Mouse (Mus musculus) midbrain, embryonic 14.5 days (tissue): Measurements from ENCODE around the gene Cxcl10. TPM values are rescaled to one million over a fixed set of nuclear protein-coding genes. Genes with fewer than 3 reads are reported as not detected.
"Not testable (repeated sequence)": the region's sequence is repeated elsewhere in the genome, so short reads cannot be mapped to it uniquely, and the experiment has no call there.

Experiments
- ATAC-seq: fragments of 200-750 bp; cut with Nextera tagmentation; 2 replicates; pipeline ENCODE4 v1.8.0; 2017; ENCODE audit warnings: moderate number of reproducible peaks, moderate library complexity; ENCODE audit not compliant: low FRiP score, low TSS enrichment
- DNase-seq: peaks from one replicate; pipeline ENCODE4 v3.0.0-alpha.2; 2015
- H3K27ac ChIP-seq: fragments of 300-500 bp; sonication (generic); replicated peaks from 2 replicates; pipeline ENCODE4 v1.5.1; 2014; ENCODE audit warnings: mild to moderate bottlenecking, low read depth, low read length, moderate library complexity
- H3K27me3 ChIP-seq: fragments of 300-500 bp; sonication (generic); 2 replicates; pipeline ENCODE4 v1.6.1; 2014; ENCODE audit warnings: low read length, control low read depth, mixed read lengths; ENCODE audit not compliant: control insufficient read depth, insufficient read depth
- H3K36me3 ChIP-seq: fragments of 300-500 bp; sonication (generic); 2 replicates; pipeline ENCODE4 v1.6.1; 2014; ENCODE audit warnings: low read length, control low read depth; ENCODE audit not compliant: control insufficient read depth, insufficient read depth
- H3K4me1 ChIP-seq: fragments of 300-500 bp; sonication (generic); 2 replicates; pipeline ENCODE4 v1.6.1; 2014; ENCODE audit warnings: mild to moderate bottlenecking, antibody characterized with exemption, low read length, control low read depth; ENCODE audit not compliant: control insufficient read depth, insufficient read depth
- H3K4me2 ChIP-seq: fragments of 300-500 bp; sonication (generic); 2 replicates; pipeline ENCODE4 v1.6.1; 2014; ENCODE audit warnings: mild to moderate bottlenecking, low read length, moderate library complexity
- H3K4me3 ChIP-seq: fragments of 300-500 bp; sonication (generic); replicated peaks from 2 replicates; pipeline ENCODE4 v1.5.1; 2014; ENCODE audit warnings: low read depth, low read length
- H3K9ac ChIP-seq: fragments of 300-500 bp; sonication (generic); replicated peaks from 2 replicates; pipeline ENCODE4 v1.6.1; 2014; ENCODE audit warnings: mild to moderate bottlenecking, low read length, moderate library complexity
- H3K9me3 ChIP-seq: fragments of 300-500 bp; sonication (generic); 2 replicates; pipeline ENCODE4 v1.6.1; 2016; ENCODE audit warnings: low read length, control low read depth, mixed read lengths; ENCODE audit not compliant: control insufficient read depth
- WGBS: fragments of 180-500 bp; shearing (Covaris S2); extraction: QIAGEN DNeasy Blood & Tissue Kit; methylation state at CpG from one replicate; pipeline ENCODE4 v1.1.7; 2014; 5-methylcytosine and 5-hydroxymethylcytosine counted together
- polyA plus RNA-seq: library from polyadenylated mRNA; unstranded; fragments of >200 nt; fragmentation: Nextera tagmentation; extraction: Ambion mirVana; gene quantifications from 2 replicates; pipeline ENCODE4 v1.2.1, GENCODE M21; 2014

The Cxcl10 gene
- polyA plus RNA-seq, 1 experiment from 2014 or later, result 3.5 TPM

- no peaks in the 10 kb centered on the region for H3K27me3 ChIP-seq
- H3K4me3 ChIP-seq, result no peak overlapping the region
- no peaks in the 10 kb centered on the region for H3K4me1 ChIP-seq
- no peaks in the 10 kb centered on the region for H3K36me3 ChIP-seq
- ATAC-seq (no peak), DNase-seq (no peak)
- H3K27ac ChIP-seq, result no peak overlapping the region
- 6% methylated on average over 4 of the region's 4 CpGs for WGBS
- H3K9me3 ChIP-seq, result no peaks in the 10 kb centered on the region
- H3K9ac ChIP-seq, result no peak overlapping the region
- H3K4me2 ChIP-seq, result no peak overlapping the region
These were observed 14.5 kb upstream of the Cxcl10 start for GRCm38 (mm10) chr5:92363179-92363578.

DNA sequence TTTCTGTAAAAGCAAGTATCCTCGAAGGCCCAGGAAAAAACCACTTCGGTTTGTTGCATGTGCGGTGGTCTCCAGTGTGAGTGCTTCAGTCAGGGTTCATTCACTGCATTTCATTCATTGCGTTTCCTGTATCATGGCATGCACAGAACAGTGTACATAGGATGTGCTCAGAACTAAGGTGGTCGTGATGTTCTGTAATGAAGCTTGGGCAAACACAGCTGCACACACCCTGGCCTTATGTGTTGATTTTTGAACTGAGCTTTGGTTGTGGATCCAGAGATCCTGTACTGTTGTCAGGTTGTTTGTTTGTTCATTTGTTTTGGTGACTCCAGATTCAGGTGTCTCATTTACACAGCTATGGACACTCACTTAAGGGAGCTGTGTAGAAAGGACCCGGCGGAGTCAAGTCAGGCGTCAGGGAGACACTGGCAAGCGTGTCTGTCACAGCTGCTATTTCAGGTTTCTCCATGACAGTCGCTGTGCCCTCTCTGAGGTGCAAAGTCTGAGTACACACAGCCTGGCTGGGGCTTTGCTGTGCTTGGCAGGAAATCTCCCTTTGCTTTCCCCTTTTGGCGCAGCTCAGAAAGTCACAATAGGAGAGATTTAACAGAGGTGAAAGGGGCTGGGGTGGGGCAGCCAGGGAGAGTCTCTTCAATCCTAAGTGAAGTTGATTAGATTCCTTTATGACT lies 10.2 kb upstream of the Cxcl10 start:
- Histone ChIP-seq H3K36me3 (no peaks in the 10 kb centered on the region), H3K4me1 (no peaks in the 10 kb centered on the region), H3K27me3 (no peaks in the 10 kb centered on the region), H3K9me3 (no peaks in the 10 kb centered on the region), H3K4me2 (no peak overlapping the region), H3K4me3 (no peak overlapping the region), H3K9ac (no peak overlapping the region), H3K27ac (no peak overlapping the region)
- ATAC-seq (no peak), DNase-seq (no peak)
- 76% methylated on average over 11 of the region's 11 CpGs for WGBS

DNA sequence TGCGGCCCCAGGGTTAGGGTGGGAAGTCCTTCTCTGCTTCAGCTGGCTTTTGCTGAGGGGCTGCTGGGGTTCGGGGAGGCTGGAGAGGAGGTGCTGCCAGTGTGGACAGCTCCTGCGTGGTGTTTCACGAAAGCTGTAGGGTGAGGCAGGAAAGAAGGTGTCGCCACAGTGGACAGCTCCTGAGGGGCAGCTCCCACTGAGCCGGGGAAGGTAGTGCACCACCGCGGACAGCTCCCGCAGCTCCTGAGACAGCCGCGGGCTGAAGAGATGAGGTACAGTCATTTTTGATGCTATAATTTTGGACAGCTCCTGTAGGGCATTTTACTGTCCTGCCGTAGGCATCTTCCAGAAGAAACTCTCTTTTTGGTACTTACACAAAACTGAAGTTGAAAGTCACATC lies 9.3 kb upstream of the Cxcl10 start:
- Histone ChIP-seq H3K27me3 (no peaks in the 10 kb centered on the region), H3K9me3 (no peaks in the 10 kb centered on the region), H3K36me3 (no peaks in the 10 kb centered on the region), H3K4me2 (no peak overlapping the region), H3K27ac (no peak overlapping the region), H3K4me1 (no peaks in the 10 kb centered on the region), H3K4me3 (no peak overlapping the region), H3K9ac (no peak overlapping the region)
- no peak for ATAC-seq
- no peak for DNase-seq
- 64% methylated on average over 12 of the region's 12 CpGs for WGBS

DNA sequence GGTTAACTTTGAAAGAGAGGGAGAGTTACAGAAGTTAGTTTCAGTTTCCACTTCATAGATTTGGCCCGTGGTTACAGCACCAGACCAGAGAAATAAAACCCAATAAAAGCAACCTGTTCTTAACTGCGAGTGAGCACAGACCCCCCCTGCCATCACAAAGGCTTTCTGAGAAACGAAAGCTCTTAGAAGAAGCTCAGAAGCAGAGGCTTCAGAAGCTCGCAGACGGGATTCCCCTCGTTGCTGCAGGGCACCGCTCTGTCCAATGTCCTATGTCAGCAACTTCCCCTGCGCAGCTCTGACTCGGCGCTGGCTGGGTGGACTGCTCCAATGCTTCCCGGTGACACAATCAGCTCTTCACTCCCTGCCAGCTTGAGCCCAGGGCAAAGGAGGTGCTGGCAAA lies 4.8 kb upstream of the Cxcl10 start:
- no peak for ATAC-seq
- peak; percentile 18 for DNase-seq
- no peaks in the 10 kb centered on the region for H3K36me3 ChIP-seq
- WGBS, result 63% methylated on average over 11 of the region's 11 CpGs
- H3K4me3 ChIP-seq, result no peak overlapping the region
- 0 out of 2 replicates have a peak, but pooled peaks cover 3% of the 10 kb centered on the region for H3K4me1 ChIP-seq
- H3K9me3 ChIP-seq, result no peaks in the 10 kb centered on the region
- H3K27me3 ChIP-seq, result peaks cover 3% of the 10 kb centered on the region; the same call in 1 of the 2 replicates
- H3K4me2 ChIP-seq, result no peak overlapping the region
- no peak overlapping the region for H3K9ac ChIP-seq
- H3K27ac ChIP-seq, result no peak overlapping the region

- H3K9ac ChIP-seq, H3K9me3 ChIP-seq, H3K4me2 ChIP-seq, ATAC-seq, H3K4me1 ChIP-seq, H3K36me3 ChIP-seq, H3K4me3 ChIP-seq, H3K27me3 ChIP-seq, H3K27ac ChIP-seq, DNase-seq: not testable (repeated sequence)
- WGBS, result 85% methylated on average over 4 of the region's 4 CpGs
These were observed 4.0 kb upstream of the Cxcl10 start for GRCm38 (mm10) chr5:92352716-92353115.

DNA sequence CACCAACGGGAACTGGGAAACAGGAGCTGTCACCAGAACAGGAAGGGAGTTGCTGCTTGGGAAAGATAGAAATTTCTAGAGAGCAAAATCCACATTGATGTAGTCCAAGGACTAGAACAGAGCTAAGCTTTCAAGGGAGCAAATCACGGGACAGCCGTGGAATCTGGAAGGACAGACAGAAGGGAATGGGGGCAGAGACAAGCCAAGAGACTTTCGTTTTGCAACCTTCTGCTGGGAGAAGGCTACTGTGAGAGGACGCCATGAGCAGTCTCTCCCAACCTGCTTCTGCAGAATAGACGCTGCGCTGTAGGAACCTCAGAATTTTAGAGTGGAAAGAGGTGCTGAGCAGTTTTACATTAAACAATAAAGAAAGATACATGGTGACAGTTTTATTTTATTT lies 1.0 kb upstream of the Cxcl10 start:
- Histone ChIP-seq H3K4me2 (no peak overlapping the region), H3K9me3 (no peaks in the 10 kb centered on the region), H3K27me3 (peaks cover 3% of the 10 kb centered on the region; the same call in 1 of the 2 replicates), H3K27ac (no peak overlapping the region), H3K4me1 (0 out of 2 replicates have a peak, but pooled peaks cover 3% of the 10 kb centered on the region), H3K4me3 (no peak overlapping the region), H3K36me3 (no peaks in the 10 kb centered on the region), H3K9ac (no peak overlapping the region)
- no peak for DNase-seq
- 85% methylated on average over 7 of the region's 7 CpGs for WGBS
- ATAC-seq, result no peak

DNA sequence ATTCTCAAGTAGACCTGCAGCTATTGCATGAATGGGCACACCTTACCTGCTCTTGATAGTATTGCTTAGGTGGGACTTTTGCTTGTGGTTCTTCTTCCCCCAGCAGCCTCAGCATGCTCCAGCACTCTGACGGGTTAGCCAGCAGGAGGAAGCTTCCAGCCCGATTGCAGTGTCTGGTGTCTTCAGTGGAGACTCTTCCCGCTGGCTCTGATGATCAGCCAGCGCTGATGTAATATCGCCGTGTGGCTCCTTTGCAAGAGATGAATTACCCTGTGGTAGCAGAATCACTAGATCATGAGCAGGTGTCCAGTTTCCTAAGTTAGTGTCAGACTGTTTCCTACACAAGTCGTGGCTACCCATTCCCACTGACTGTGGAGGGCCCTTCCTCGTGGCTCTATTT lies 3.7 kb downstream of the Cxcl10 start:
- Histone ChIP-seq H3K36me3 (no peaks in the 10 kb centered on the region), H3K9ac (no peak overlapping the region), H3K27me3 (peaks cover 3% of the 10 kb centered on the region; the same call in 1 of the 2 replicates), H3K4me1 (0 out of 2 replicates have a peak, but pooled peaks cover 3% of the 10 kb centered on the region), H3K9me3 (no peaks in the 10 kb centered on the region), H3K27ac (no peak overlapping the region), H3K4me2 (no peak overlapping the region), H3K4me3 (no peak overlapping the region)
- no peak for DNase-seq
- WGBS, result 86% methylated on average over 8 of the region's 8 CpGs
- ATAC-seq, result no peak

- Histone ChIP-seq H3K9me3 (no peaks in the 10 kb centered on the region), H3K4me2 (no peak overlapping the region), H3K4me3 (no peak overlapping the region), H3K27ac (no peak overlapping the region), H3K36me3 (no peaks in the 10 kb centered on the region), H3K27me3 (no peaks in the 10 kb centered on the region), H3K4me1 (no peaks in the 10 kb centered on the region), H3K9ac (no peak overlapping the region)
- no peak for DNase-seq
- ATAC-seq, result no peak
- 79% methylated on average over 4 of the region's 4 CpGs for WGBS
These were observed 8.1 kb downstream of the Cxcl10 start for GRCm38 (mm10) chr5:92340606-92341005.

DNA sequence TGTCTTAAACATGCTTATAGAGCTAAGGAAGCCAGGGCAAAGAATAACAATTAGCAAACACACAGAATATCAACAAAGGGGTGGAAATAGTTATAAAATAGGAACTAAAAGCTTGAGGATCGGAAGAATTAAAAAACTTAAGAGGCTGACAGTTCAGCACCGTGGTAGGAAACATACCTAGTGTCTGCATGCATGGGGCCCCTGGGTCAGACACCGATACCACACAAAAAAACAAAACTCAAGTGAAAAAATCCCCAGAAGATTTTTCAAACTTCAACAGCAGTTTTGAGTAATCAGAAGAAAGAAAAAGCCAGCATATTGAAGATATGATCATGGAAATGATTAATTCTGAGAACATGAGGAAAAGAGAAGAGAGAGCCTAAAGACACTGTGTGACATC lies 11.9 kb downstream of the Cxcl10 start:
- Histone ChIP-seq H3K9me3 (no peaks in the 10 kb centered on the region), H3K4me2 (no peak overlapping the region), H3K4me1 (no peaks in the 10 kb centered on the region), H3K36me3 (no peaks in the 10 kb centered on the region), H3K27me3 (no peaks in the 10 kb centered on the region), H3K27ac (no peak overlapping the region), H3K9ac (no peak overlapping the region), H3K4me3 (no peak overlapping the region)
- WGBS, result 81% methylated on average over 3 of the region's 3 CpGs
- DNase-seq (no peak), ATAC-seq (no peak)
